ENCODE assay signal across 23 mouse cellular contexts in genomic region chr3:130768172-130768571, GRCm38 (mm10).
"Had no signal": no experiment of that assay in that cellular context is flagged by ENCODE, and none has a peak within 500 bp of the region (broad histone marks: within the 10 kb centered on the region; RNA-seq: fewer than 3 reads in every experiment).

No protein-coding gene starts in this region.

- H3K9ac ChIP-seq: heart, embryonic 13.5 days; heart, embryonic 15.5 days; hindbrain, embryonic 13.5 days; hindbrain, embryonic 15.5 days; kidney, embryonic 15.5 days; limb, embryonic 12.5 days had no signal

- DNase-seq: gastrocnemius, adult 2 months; gastrocnemius, postnatal 10 days; gastrocnemius, postnatal 25 days; heart, adult 2 months; heart, postnatal 14 days; heart, postnatal 36 days; kidney, adult 11 months; kidney, adult 2 months; kidney, adult 9 months; kidney, postnatal 14 days; kidney, postnatal 36 days; layer of hippocampus, adult 9-11 months; layer of hippocampus, postnatal 36 days had no signal

- H3K4me1 ChIP-seq: heart, embryonic 13.5 days; heart, embryonic 15.5 days; hindbrain, embryonic 13.5 days; hindbrain, embryonic 15.5 days; kidney, embryonic 15.5 days; limb, embryonic 10.5 days; limb, embryonic 12.5 days had no signal

- ATAC-seq: hindbrain, postnatal 0 days; intestine, embryonic 16.5 days had no signal

- H3K4me3 ChIP-seq: gastrocnemius, adult 2 months; heart, adult 2 months; heart, embryonic 13.5 days; heart, embryonic 15.5 days; hindbrain, embryonic 13.5 days; hindbrain, embryonic 15.5 days; kidney, embryonic 15.5 days; limb, embryonic 10.5 days; limb, embryonic 12.5 days had no signal

- H3K9me3 ChIP-seq: heart, embryonic 13.5 days; heart, embryonic 15.5 days; hindbrain, embryonic 13.5 days; hindbrain, embryonic 15.5 days; kidney, embryonic 15.5 days; limb, embryonic 10.5 days; limb, embryonic 12.5 days had no signal

- H3K27ac ChIP-seq: gastrocnemius, adult 2 months; heart, adult 2 months; heart, embryonic 13.5 days; heart, embryonic 15.5 days; hindbrain, embryonic 13.5 days; hindbrain, embryonic 15.5 days; hindbrain, postnatal 0 days; kidney, embryonic 15.5 days; kidney, postnatal 0 days; limb, embryonic 10.5 days; limb, embryonic 12.5 days had no signal

- H3K4me2 ChIP-seq: heart, embryonic 13.5 days; heart, embryonic 15.5 days; hindbrain, embryonic 13.5 days; hindbrain, embryonic 15.5 days; kidney, embryonic 15.5 days; limb, embryonic 12.5 days had no signal

- H3K36me3 ChIP-seq: heart, embryonic 13.5 days; heart, embryonic 15.5 days; hindbrain, embryonic 13.5 days; hindbrain, embryonic 15.5 days; kidney, embryonic 15.5 days; limb, embryonic 10.5 days; limb, embryonic 12.5 days had no signal

- H3K27me3 ChIP-seq: heart, embryonic 13.5 days; heart, embryonic 15.5 days; hindbrain, embryonic 13.5 days; hindbrain, embryonic 15.5 days; kidney, embryonic 15.5 days; limb, embryonic 12.5 days had no signal
